Mouse (Mus musculus): ENCODE data around the gene St5. TPM values are rescaled to one million over a fixed set of nuclear protein-coding genes. Genes with fewer than 3 reads are reported as not detected.

St5 gene
- polyA plus RNA-seq, 1 experiment from 2014 or later = 40.3 TPM

DNA sequence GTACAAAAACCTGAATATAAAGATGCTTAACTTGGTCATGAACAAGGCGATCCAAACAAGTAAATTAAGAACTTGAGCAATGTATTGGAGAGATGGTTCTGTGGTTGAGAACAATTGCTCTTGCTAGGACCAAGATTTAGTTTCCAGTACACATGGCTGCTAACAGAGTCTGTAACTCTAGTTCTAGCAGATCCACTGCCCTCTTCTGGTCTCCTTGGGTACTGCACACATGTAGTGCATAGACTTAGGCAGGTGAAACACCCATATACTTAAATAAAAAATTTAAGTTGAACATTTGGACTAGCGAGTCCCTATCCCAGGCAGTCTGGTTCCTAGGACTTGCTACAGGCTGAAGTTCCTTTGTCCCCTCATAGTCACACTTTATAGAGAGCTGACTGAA lies 19.2 kb upstream of the St5 start:
- H3K4me1 ChIP-seq = no peaks in the 10 kb centered on the region
- no peak overlapping the region for H3K4me3 ChIP-seq
- H3K9me3 ChIP-seq (replicated peaks) = no peaks in the 10 kb centered on the region
- H3K9ac ChIP-seq = no peak overlapping the region
- no peaks in the 10 kb centered on the region for H3K27me3 ChIP-seq
- H3K4me2 ChIP-seq (replicated peaks) = no peak overlapping the region
- ATAC-seq (ENCODE audit: low FRiP score) = no peak
- 100% methylated on average over 2 of the region's 2 CpGs for WGBS
- no peaks in the 10 kb centered on the region for H3K36me3 ChIP-seq
- H3K27ac ChIP-seq = no peak overlapping the region

DNA sequence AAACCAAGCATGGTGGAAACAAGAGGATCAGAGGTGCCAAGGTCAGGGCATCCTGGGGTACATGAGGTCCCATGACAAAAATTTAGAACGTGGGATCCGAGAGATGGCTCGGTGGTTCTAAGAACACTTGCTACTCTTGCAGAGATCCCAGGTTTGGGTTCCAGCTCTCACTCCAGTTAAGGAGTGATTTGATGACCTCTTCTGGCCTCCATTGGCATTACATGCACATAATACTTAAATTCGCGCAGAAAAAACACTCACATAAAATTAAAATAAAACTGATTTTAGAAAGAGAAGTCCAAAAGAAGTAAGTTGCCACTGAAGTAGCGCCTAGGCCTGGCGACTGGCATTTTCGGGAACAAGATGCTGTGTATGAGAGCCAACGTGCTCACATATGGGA lies 15.9 kb upstream of the St5 start:
- Histone ChIP-seq H3K4me1 (no peaks in the 10 kb centered on the region), H3K4me2 (replicated peaks) (no peak overlapping the region), H3K36me3 (no peaks in the 10 kb centered on the region), H3K9ac (no peak overlapping the region), H3K4me3 (no peak overlapping the region), H3K27me3 (no peaks in the 10 kb centered on the region), H3K27ac (no peak overlapping the region), H3K9me3 (replicated peaks) (no peaks in the 10 kb centered on the region)
- ATAC-seq (ENCODE audit: low FRiP score) = no peak
- 60% methylated on average over 9 of the region's 9 CpGs for WGBS

DNA sequence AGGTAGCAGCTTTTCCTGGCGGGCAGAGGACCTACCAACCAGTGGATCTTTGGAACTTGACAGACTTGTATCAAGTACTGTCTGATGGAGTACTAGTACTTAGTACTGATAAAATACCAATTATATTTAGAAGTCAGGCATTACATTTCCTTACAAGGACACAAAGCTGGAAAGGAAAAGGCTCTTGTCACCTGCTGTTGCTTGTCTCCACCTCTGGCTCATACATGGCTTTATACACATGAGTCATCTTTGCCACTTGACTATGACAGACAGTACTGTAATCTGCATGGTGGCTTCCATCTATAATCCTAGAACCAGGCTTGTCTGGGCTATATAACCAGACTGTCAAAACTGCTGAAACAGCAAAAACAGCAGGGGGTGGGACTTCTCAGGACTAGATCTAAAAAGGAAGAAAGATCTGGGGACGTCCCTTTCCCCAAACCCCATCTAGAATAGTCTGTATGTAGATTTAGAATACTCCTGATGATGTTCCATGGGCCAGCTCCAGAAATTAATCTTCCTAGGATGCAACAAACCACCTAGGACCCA lies 10.1 kb upstream of the St5 start:
- Histone ChIP-seq H3K36me3 (peaks cover 29% of the 10 kb centered on the region), H3K27me3 (no peaks in the 10 kb centered on the region), H3K4me1 (no peaks in the 10 kb centered on the region), H3K27ac (no peak overlapping the region), H3K9me3 (replicated peaks) (no peaks in the 10 kb centered on the region), H3K4me2 (replicated peaks) (no peak overlapping the region), H3K9ac (no peak overlapping the region), H3K4me3 (no peak overlapping the region)
- 90% methylated on average over 2 of the region's 2 CpGs for WGBS
- no peak for ATAC-seq (ENCODE audit: low FRiP score)

DNA sequence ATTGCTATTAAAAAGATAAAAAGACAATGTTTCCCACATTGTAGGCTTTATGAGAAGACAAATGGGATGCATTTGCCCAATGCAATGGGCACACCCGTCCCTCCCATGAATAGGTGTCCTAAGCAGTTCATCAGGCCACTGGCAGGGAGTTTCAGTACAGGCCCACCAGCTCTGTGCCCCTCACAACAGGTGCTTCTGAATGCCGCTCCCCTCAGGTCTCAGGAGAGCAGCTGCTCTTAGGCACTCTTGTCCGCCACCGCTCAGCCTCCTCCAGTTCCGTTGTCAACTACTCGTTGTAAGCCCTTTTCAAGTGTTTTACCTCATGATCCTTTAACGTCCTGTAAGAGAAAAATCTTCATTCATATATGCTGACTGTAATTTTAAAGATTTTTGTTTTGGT lies 8.8 kb upstream of the St5 start:
- H3K4me3 ChIP-seq = no peak overlapping the region
- WGBS = 89% methylated on average over 7 of the region's 7 CpGs
- H3K36me3 ChIP-seq = peaks cover 29% of the 10 kb centered on the region

DNA sequence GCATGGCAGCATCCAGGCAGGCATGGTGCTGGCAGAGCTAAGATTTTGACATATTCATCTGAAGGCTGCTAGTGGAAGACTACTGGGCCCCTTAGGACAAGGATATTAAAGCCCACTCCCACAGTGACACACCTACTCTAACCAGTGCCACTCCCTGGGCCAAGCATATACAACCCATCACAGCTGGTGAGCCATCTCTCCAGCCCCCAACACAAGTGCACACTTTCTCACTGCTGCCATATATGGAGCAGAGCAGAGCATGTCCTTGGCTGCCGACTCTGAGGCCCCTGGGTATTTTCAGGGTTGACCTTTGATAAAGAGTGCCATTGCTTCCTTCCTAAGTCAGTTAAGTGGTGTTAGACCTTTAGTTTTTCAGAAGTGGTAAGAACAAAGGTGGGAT lies 6.7 kb upstream of the St5 start:
- Histone ChIP-seq H3K27ac (no peak overlapping the region), H3K9me3 (replicated peaks) (no peaks in the 10 kb centered on the region), H3K9ac (no peak overlapping the region), H3K27me3 (no peaks in the 10 kb centered on the region), H3K4me1 (no peaks in the 10 kb centered on the region), H3K36me3 (peaks cover 29% of the 10 kb centered on the region), H3K4me3 (no peak overlapping the region), H3K4me2 (replicated peaks) (no peak overlapping the region)
- WGBS = 76% methylated on average over 1 of the region's 1 CpGs
- ATAC-seq (ENCODE audit: low FRiP score) = no peak

More for the DNA sequence above, 8.8 kb upstream of the St5 start:
- H3K27me3 ChIP-seq = no peaks in the 10 kb centered on the region
- no peak overlapping the region for H3K27ac ChIP-seq
- ATAC-seq (ENCODE audit: low FRiP score) = no peak
- no peak overlapping the region for H3K4me2 ChIP-seq (replicated peaks)
- no peak overlapping the region for H3K9ac ChIP-seq
- no peaks in the 10 kb centered on the region for H3K9me3 ChIP-seq (replicated peaks)
- no peaks in the 10 kb centered on the region for H3K4me1 ChIP-seq

DNA sequence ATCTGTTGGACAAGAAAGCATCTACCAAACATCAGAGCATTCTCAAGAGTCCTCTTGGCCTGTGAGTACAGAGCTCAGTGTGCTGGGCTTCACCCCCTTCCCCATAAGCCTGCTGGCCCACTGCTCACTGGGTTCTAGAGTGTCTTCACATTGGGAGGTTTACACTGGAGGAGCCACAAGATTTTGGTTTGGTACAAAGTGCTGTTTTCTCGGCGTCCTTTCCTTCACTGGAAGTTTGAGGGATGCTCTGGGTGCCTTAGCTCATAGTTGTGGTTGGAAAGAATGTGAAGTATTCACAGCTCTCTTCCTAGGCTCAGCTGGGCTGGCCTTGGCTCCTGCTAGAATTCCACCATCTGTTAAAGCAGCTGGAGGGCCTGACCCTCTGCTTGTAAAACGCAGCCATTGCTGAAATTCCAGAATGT lies 5.6 kb upstream of the St5 start:
- no peak for ATAC-seq (ENCODE audit: low FRiP score)
- Histone ChIP-seq H3K27ac (no peak overlapping the region), H3K4me3 (no peak overlapping the region), H3K36me3 (peaks cover 29% of the 10 kb centered on the region), H3K4me1 (no peaks in the 10 kb centered on the region), H3K4me2 (replicated peaks) (no peak overlapping the region), H3K9me3 (replicated peaks) (no peaks in the 10 kb centered on the region), H3K27me3 (no peaks in the 10 kb centered on the region), H3K9ac (no peak overlapping the region)
- 65% methylated on average over 3 of the region's 3 CpGs for WGBS

DNA sequence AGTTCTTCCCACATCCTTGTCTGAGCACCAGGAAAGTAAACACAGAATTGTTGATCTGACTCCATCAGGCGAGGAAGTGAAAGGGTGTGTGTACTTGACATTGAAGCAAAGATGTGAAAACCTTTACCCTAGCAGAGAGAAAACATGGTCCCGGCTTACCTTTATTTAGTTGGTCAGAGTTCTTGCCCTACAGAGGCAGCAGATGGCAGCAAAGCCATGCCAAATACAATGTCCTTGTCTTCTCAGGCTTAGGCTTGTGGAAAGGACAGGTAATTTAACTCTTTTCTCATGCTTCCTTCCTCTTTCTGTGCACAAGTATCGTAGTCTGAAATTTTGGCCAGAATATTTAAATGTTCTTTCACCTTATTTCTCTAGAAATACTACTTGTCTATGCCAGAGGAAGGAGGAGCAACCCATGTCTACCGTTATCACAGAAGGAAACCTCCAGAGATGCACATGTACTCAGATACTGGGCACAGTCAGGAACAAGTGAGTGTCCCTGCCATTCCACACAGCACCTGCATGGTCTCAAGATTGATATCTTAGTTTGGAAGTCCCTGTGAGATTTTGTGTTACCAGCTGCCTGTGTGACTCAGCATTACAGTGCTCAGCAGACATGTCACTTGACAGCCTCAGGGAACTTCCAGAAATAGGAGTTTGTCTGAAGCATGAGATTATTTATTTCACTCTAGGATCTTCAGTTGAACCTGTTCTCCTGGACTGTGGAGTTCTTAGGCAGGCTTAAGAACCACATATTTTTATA lies 3.8 kb upstream of the St5 start:
- Histone ChIP-seq H3K4me3 (no peak overlapping the region), H3K9me3 (replicated peaks) (no peaks in the 10 kb centered on the region), H3K4me2 (replicated peaks) (no peak overlapping the region), H3K27me3 (no peaks in the 10 kb centered on the region), H3K9ac (no peak overlapping the region), H3K27ac (no peak overlapping the region), H3K4me1 (0 out of 2 replicates have a peak, but pooled peaks cover 2% of the 10 kb centered on the region), H3K36me3 (peaks cover 18% of the 10 kb centered on the region)
- ATAC-seq (ENCODE audit: low FRiP score) = no peak
- WGBS = 59% methylated on average over 4 of the region's 4 CpGs

DNA sequence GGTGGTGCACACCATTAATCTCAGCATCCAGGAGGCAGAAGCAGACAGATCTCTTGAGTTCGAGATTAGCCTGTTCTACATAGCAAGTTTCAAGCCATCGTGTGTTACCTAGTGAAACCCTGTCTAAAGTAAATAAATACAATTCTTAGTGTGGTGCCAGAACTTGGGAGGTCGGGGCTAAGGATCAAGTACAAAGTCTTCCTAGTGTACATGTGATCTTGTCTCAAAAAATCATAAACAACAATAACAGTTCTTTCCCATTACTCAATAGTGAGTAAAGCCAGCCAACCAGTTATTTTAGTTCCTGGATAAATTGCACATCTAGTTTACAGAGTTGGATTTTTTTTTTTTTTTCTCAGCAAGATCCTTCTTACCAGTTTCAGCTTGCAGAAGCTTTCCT lies 1.1 kb upstream of the St5 start:
- H3K4me1 ChIP-seq = 0 out of 2 replicates have a peak, but pooled peaks cover 2% of the 10 kb centered on the region
- H3K27ac ChIP-seq = no peak overlapping the region
- H3K9me3 ChIP-seq (replicated peaks) = no peaks in the 10 kb centered on the region
- WGBS = 59% methylated on average over 3 of the region's 3 CpGs
- peak overlapping the region; percentile 49 for H3K4me3 ChIP-seq
- H3K4me2 ChIP-seq (replicated peaks) = peak overlapping the region; percentile 60
- H3K9ac ChIP-seq = no peak overlapping the region
- ATAC-seq (ENCODE audit: low FRiP score) = no peak
- H3K36me3 ChIP-seq = peaks cover 4% of the 10 kb centered on the region
- H3K27me3 ChIP-seq = no peaks in the 10 kb centered on the region

DNA sequence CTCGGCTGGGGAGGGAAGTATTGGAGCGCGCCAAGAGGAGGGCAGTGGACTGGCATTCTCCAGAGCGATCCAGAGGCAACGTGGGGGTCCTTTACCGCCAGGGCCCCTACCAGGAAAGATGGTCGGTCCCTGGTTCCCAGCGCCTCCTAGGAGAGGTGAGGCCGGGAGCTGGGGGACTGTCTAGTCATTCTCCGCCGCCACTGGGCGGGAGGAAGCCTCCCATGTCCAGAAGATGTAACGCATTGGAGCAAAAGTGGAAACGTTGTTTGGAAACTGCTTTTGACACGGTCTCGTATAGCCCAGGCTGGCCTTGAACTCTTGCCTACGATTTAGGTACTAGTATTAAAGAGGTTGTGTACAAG lies 592 bp upstream of the St5 start:
- WGBS = 2% methylated on average over 17 of the region's 17 CpGs
- ATAC-seq (ENCODE audit: low FRiP score) = no peak

DNA sequence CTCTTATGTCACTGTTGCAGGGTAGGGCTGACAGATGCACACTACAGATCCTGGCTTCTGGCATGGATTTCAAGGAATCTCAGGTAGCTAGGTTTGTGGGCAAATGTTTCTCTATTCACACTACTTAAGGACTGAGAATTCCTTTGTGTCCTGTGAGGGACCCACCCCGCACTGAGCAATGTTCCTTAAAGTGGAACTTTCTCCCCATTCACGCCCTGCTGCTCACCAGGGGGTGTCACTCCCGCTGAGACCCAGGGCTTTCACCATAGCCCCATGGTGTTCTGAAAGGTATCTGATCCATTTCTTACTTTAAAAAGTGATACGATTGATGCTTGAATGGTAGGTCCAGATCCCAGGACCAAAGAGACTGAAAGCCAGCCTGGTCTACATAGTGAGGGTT lies 684 bp downstream of the St5 start:
- no peaks in the 10 kb centered on the region for H3K36me3 ChIP-seq
- 0 out of 2 replicates have a peak, but pooled peaks cover 2% of the 10 kb centered on the region for H3K4me1 ChIP-seq
- H3K9ac ChIP-seq = no peak overlapping the region
- peak overlapping the region; percentile 60 for H3K4me2 ChIP-seq (replicated peaks)
- 0 out of 2 replicates have a peak overlapping the region, but pooled peaks have one; percentile 49 for H3K4me3 ChIP-seq
- no peaks in the 10 kb centered on the region for H3K9me3 ChIP-seq (replicated peaks)
- no peak for ATAC-seq (ENCODE audit: low FRiP score)
- WGBS = 38% methylated on average over 4 of the region's 4 CpGs
- no peak overlapping the region for H3K27ac ChIP-seq
- H3K27me3 ChIP-seq = no peaks in the 10 kb centered on the region

More for the DNA sequence above, 592 bp upstream of the St5 start:
- Histone ChIP-seq H3K4me2 (replicated peaks) (peak overlapping the region; percentile 60), H3K9me3 (replicated peaks) (no peaks in the 10 kb centered on the region), H3K27me3 (no peaks in the 10 kb centered on the region), H3K36me3 (peaks cover 3% of the 10 kb centered on the region), H3K9ac (peak overlapping the region; percentile 68), H3K27ac (peak overlapping the region; percentile 68), H3K4me1 (0 out of 2 replicates have a peak, but pooled peaks cover 2% of the 10 kb centered on the region), H3K4me3 (peak overlapping the region; percentile 49)

DNA sequence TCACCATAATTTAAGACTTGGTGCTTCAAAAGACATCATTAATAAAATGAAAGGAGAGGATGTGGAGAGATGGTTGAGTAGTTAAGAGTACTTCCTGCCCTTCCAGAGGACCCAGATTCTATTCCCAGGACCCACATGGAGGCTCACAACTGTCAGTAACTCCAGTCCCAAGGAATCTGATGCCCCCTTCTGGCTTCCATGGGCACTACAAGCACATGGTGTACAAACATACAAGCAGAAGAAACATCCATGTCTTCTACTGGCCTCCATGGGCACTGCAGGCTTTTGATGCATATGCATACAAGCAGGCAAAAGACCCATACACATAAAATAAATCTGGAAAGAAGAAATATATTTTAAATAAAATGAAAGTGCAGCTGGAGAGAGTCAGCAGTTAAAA lies 3.2 kb downstream of the St5 start:
- Histone ChIP-seq H3K27ac (no peak overlapping the region), H3K27me3 (no peaks in the 10 kb centered on the region), H3K9ac (no peak overlapping the region), H3K9me3 (replicated peaks) (no peaks in the 10 kb centered on the region), H3K36me3 (no peaks in the 10 kb centered on the region), H3K4me3 (no peak overlapping the region), H3K4me1 (0 out of 2 replicates have a peak, but pooled peaks cover 2% of the 10 kb centered on the region), H3K4me2 (replicated peaks) (no peak overlapping the region)
- no peak for ATAC-seq (ENCODE audit: low FRiP score)

DNA sequence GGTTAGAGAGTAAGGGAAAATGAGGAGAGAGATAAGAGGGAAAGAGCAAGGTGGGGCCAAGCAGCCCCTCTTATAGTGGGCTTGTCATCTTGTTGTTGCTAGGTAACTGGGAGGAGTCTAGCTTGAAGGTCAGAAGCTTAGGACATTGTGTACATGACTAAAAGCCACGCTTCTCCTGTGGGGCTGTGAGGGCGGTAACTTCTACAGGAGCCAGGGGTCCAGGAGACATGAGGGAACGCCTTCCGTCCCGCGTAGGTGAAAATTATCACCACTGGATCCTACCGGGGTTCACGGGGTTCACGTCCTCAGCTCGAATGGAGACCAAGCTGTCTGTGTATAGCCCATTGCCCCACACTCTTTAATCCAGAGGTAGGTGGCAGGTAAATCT lies 8.1 kb downstream of the St5 start:
- ATAC-seq (ENCODE audit: low FRiP score) = no peak
- WGBS = 84% methylated on average over 10 of the region's 10 CpGs
- Histone ChIP-seq H3K9ac (no peak overlapping the region), H3K9me3 (replicated peaks) (no peaks in the 10 kb centered on the region), H3K4me1 (no peaks in the 10 kb centered on the region), H3K27ac (no peak overlapping the region), H3K36me3 (no peaks in the 10 kb centered on the region), H3K27me3 (no peaks in the 10 kb centered on the region), H3K4me2 (replicated peaks) (no peak overlapping the region), H3K4me3 (no peak overlapping the region)

All from hindbrain, embryonic 12.5 days (tissue).